Mouse (Mus musculus) left cerebral cortex, adult 9 months (tissue): ENCODE data around the gene Ugt1a10.
A peak's percentile ranks its signal among the peaks of the same experiment; 100 is the strongest.
"Not testable (repeated sequence)": the region's sequence is repeated elsewhere in the genome, so short reads cannot be mapped to it uniquely, and the experiment has no call there.

ENCODE experiments used
- DNase-seq, 2 experiments: peaks; one replicate each; pipeline ENCODE4 v3.0.0; 2022; ENCODE audit warnings: low spot score in 2 of 2

Gene Ugt1a10

GRCm38 (mm10) chr1:88214462-88214952 lies 159.3 kb downstream of the Ugt1a10 start:
- no peak for DNase-seq

GRCm38 (mm10) chr1:88215466-88216380 lies 160.5 kb downstream of the Ugt1a10 start:
- DNase-seq = no peak

- no peak for DNase-seq
Observed at GRCm38 (mm10) chr1:88216551-88216950, 161.4 kb downstream of the Ugt1a10 start.

- no peak for DNase-seq
Observed at GRCm38 (mm10) chr1:88217144-88217543, 162.0 kb downstream of the Ugt1a10 start.

- DNase-seq = no peak
Observed at GRCm38 (mm10) chr1:88217576-88217975, 162.4 kb downstream of the Ugt1a10 start.

GRCm38 (mm10) chr1:88218051-88218450 lies 162.9 kb downstream of the Ugt1a10 start:
- DNase-seq = no peak

- no peak for DNase-seq
Observed at GRCm38 (mm10) chr1:88218591-88218990, 163.4 kb downstream of the Ugt1a10 start.

GRCm38 (mm10) chr1:88219054-88219453 lies 163.9 kb downstream of the Ugt1a10 start:
- no peak for DNase-seq

- DNase-seq = no peak
Observed at GRCm38 (mm10) chr1:88220336-88220735, 165.1 kb downstream of the Ugt1a10 start.

- no peak for DNase-seq
Observed at GRCm38 (mm10) chr1:88222216-88222615, 167.0 kb downstream of the Ugt1a10 start.

- not testable (repeated sequence) for DNase-seq
Observed at GRCm38 (mm10) chr1:88223011-88223515, 167.9 kb downstream of the Ugt1a10 start.

- DNase-seq = no peak
Observed at GRCm38 (mm10) chr1:88223591-88223990, 168.4 kb downstream of the Ugt1a10 start.

- no peak for DNase-seq
Observed at GRCm38 (mm10) chr1:88224029-88224776, 169.0 kb downstream of the Ugt1a10 start.

GRCm38 (mm10) chr1:88225301-88225700 lies 170.1 kb downstream of the Ugt1a10 start:
- DNase-seq = not testable (repeated sequence)

- DNase-seq = no peak
Observed at GRCm38 (mm10) chr1:88225741-88226140, 170.6 kb downstream of the Ugt1a10 start.

- peak in 1 of 2 experiments; percentile 24 for DNase-seq
Observed at GRCm38 (mm10) chr1:88226670-88227379, 171.6 kb downstream of the Ugt1a10 start, which contains the start of gene Mroh2a. TSS of gene Mroh2a (plus strand) at chr1:88226986.

GRCm38 (mm10) chr1:88227482-88227881 lies 172.3 kb downstream of the Ugt1a10 start:
- DNase-seq = peak in 1 of 2 experiments; percentile 10

GRCm38 (mm10) chr1:88228121-88228520 lies 172.9 kb downstream of the Ugt1a10 start:
- no peak for DNase-seq

- no peak for DNase-seq
Observed at GRCm38 (mm10) chr1:88229566-88229965, 174.4 kb downstream of the Ugt1a10 start.

GRCm38 (mm10) chr1:88229986-88230385 lies 174.8 kb downstream of the Ugt1a10 start:
- no peak for DNase-seq

- DNase-seq = no peak
Observed at GRCm38 (mm10) chr1:88230421-88230820, 175.2 kb downstream of the Ugt1a10 start.
